Mouse (Mus musculus): ENCODE measurements around the gene Tceal5. TPM values are rescaled to one million over a fixed set of nuclear protein-coding genes. Genes with fewer than 3 reads are reported as not detected.

Tceal5 gene
- total and polyA plus RNA-seq, 2 experiments from 2014 or later: 3.9 to 45.2 TPM

DNA sequence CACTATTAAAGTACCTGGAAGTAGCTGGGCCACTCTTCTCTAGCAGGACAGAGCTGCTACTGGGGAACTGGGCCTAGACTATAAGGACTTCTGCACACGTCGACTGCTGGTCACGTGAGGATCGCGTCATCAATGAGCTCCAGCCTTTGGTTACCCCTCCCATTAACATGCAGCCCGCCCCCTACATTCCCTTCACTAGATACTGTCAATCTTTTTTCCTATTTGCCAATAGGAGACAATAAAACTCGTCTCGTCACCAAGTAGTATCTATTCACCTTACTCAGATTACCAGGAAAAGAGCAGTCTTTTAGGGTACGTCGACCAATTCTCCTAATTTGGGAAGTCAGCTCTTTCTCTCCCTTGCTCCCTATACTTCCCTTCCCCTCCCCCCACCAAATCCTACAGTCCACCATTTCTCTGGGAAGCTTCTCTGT is 31.5 kb downstream of the Tceal5 start, which contains the start of gene Tceal8:
TSS of gene Tceal8 (minus strand) at position 225 of the 434 bp plus-strand sequence.
- H3K27ac ChIP-seq: peak within 1 kb of the TSS; percentile 81
- H3K9me3 ChIP-seq (ENCODE audit: low read length): no peaks in the 10 kb centered on the region
- peak within 1 kb of the TSS; percentile 56 for H3K9ac ChIP-seq (replicated peaks; ENCODE audit: low read length)
- peak within 1 kb of the TSS; percentile 48 for H3K4me3 ChIP-seq (ENCODE audit: low read length)
- DNase-seq (ENCODE audit: low spot score) (peak; percentile 93), ATAC-seq (peak; percentile 98)
- no peaks in the 10 kb centered on the region for H3K4me1 ChIP-seq (ENCODE audit: insufficient read depth, low read length)
- TF ChIP-seq CTCF (IDR thresholded peaks at IDR 0.05; ENCODE audit: low read depth): 0 out of 2 replicates have a peak, but pooled peaks have one; percentile 7
- 28% methylated on average over 10 of the region's 10 CpGs for WGBS
- H3K4me2 ChIP-seq (ENCODE audit: low read depth, low read length): peak within 1 kb of the TSS; percentile 60
- no peaks in the 10 kb centered on the region for H3K27me3 ChIP-seq (ENCODE audit: insufficient read depth, low read length)
- H3K36me3 ChIP-seq (ENCODE audit: insufficient read depth, low read length): no peaks in the 10 kb centered on the region

GRCm38 (mm10) chrX:136171189-136172117 is 32.2 kb downstream of the Tceal5 start:
- 31% methylated on average over 24 of the region's 24 CpGs for WGBS

DNA sequence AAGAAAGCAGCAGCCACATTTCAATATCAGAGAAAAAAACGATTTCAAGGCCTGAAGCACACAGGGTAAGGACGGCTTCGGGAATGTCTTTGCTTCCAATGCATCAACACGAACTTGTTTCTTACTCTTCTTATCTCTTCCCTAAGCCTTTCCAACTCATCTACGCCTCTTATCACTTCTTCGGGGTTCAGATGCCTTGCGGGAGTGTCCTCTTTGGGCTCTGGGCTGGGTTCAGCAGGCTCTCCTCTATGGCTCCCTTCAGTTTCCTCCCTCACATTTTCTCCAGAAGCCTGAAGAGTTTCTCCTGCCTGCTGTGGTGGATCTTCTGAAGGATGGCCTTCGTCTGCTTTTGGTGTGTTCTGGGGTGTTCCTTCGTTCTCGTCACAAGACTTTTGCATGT is 33.1 kb downstream of the Tceal5 start:
- WGBS: 67% methylated on average over 10 of the region's 10 CpGs
- no peak for ATAC-seq
- no peak for TF ChIP-seq CTCF (IDR thresholded peaks at IDR 0.05; ENCODE audit: low read depth)
- Histone ChIP-seq H3K4me2 (ENCODE audit: low read depth, low read length) (peak overlapping the region; percentile 60), H3K9me3 (ENCODE audit: low read length) (no peaks in the 10 kb centered on the region), H3K36me3 (ENCODE audit: insufficient read depth, low read length) (no peaks in the 10 kb centered on the region), H3K27ac (0 out of 2 replicates have a peak overlapping the region, but pooled peaks have one; percentile 11), H3K4me3 (ENCODE audit: low read length) (peak overlapping the region; percentile 48), H3K9ac (replicated peaks; ENCODE audit: low read length) (no peak overlapping the region), H3K27me3 (ENCODE audit: insufficient read depth, low read length) (no peaks in the 10 kb centered on the region), H3K4me1 (ENCODE audit: insufficient read depth, low read length) (no peaks in the 10 kb centered on the region)
- DNase-seq (ENCODE audit: low spot score): no peak

More at GRCm38 (mm10) chrX:136171189-136172117, 32.2 kb downstream of the Tceal5 start:
- no peak for TF ChIP-seq CTCF (IDR thresholded peaks at IDR 0.05; ENCODE audit: low read depth)
- H3K9me3 ChIP-seq (ENCODE audit: low read length): no peaks in the 10 kb centered on the region
- no peaks in the 10 kb centered on the region for H3K4me1 ChIP-seq (ENCODE audit: insufficient read depth, low read length)
- peak; percentile 77 for DNase-seq (ENCODE audit: low spot score)
- H3K27ac ChIP-seq: peak overlapping the region; percentile 81
- H3K27me3 ChIP-seq (ENCODE audit: insufficient read depth, low read length): no peaks in the 10 kb centered on the region
- H3K4me3 ChIP-seq (ENCODE audit: low read length): peak overlapping the region; percentile 48
- peak overlapping the region; percentile 56 for H3K9ac ChIP-seq (replicated peaks; ENCODE audit: low read length)
- H3K36me3 ChIP-seq (ENCODE audit: insufficient read depth, low read length): no peaks in the 10 kb centered on the region
- H3K4me2 ChIP-seq (ENCODE audit: low read depth, low read length): peak overlapping the region; percentile 60
- peak; percentile 81 for ATAC-seq

Small RNA genes lying within 50 kb of the gene (microRNA-seq; reads per million reads assigned to microRNA genes)
- gene Mir6383: 0 reads per million in 2 experiments

Other genes with a start within 250 kb of the Tceal5 start
- 168 and 177 TPM in 2 replicates for gene Arxes2, start 210.1 kb downstream of the Tceal5 start, total RNA-seq (2014; rRNA removed)
- 312 and 317 TPM in 2 replicates for gene Arxes2, start 210.1 kb downstream of the Tceal5 start, polyA plus RNA-seq (2015; fragmentation: Nextera tagmentation; extraction: Ambion mirVana)
- gene Arxes1, start 170.5 kb downstream of the Tceal5 start, total RNA-seq (2014; rRNA removed): 57.8 and 57.9 TPM in 2 replicates
- 177 and 187 TPM in 2 replicates for gene Arxes1, start 170.5 kb downstream of the Tceal5 start, polyA plus RNA-seq (2015; fragmentation: Nextera tagmentation; extraction: Ambion mirVana)
- 171 and 200 TPM in 2 replicates for gene Bex2, start 135.6 kb downstream of the Tceal5 start, total RNA-seq (2014; rRNA removed)
- gene Bex2, start 135.6 kb downstream of the Tceal5 start, polyA plus RNA-seq (2015; fragmentation: Nextera tagmentation; extraction: Ambion mirVana): 938 and 961 TPM in 2 replicates
- not detected in 2 replicates for gene Nxf3, start 118.6 kb downstream of the Tceal5 start, total RNA-seq (2014; rRNA removed)
- gene Nxf3, start 118.6 kb downstream of the Tceal5 start, polyA plus RNA-seq (2015; fragmentation: Nextera tagmentation; extraction: Ambion mirVana): 0.05 TPM in 1 of 2 replicates, not detected in the other
- 20.0 and 38.4 TPM in 2 replicates for gene Bex4, start 64.9 kb downstream of the Tceal5 start, total RNA-seq (2014; rRNA removed)
- 153 and 160 TPM in 2 replicates for gene Bex4, start 64.9 kb downstream of the Tceal5 start, polyA plus RNA-seq (2015; fragmentation: Nextera tagmentation; extraction: Ambion mirVana)
- 72.2 and 82.6 TPM in 2 replicates for gene Tceal8, start 31.5 kb downstream of the Tceal5 start, total RNA-seq (2014; rRNA removed)
- gene Tceal8, start 31.5 kb downstream of the Tceal5 start, polyA plus RNA-seq (2015; fragmentation: Nextera tagmentation; extraction: Ambion mirVana): 138 and 146 TPM in 2 replicates
- 0.86 and 2.4 TPM in 2 replicates for gene Tceal7, start 10.9 kb upstream of the Tceal5 start, total RNA-seq (2014; rRNA removed)
- gene Tceal7, start 10.9 kb upstream of the Tceal5 start, polyA plus RNA-seq (2015; fragmentation: Nextera tagmentation; extraction: Ambion mirVana): 3.5 and 4.1 TPM in 2 replicates
- gene Bex1, start 11.6 kb upstream of the Tceal5 start, total RNA-seq (2014; rRNA removed): 38.9 and 58.8 TPM in 2 replicates
- gene Bex1, start 11.6 kb upstream of the Tceal5 start, polyA plus RNA-seq (2015; fragmentation: Nextera tagmentation; extraction: Ambion mirVana): 272 and 279 TPM in 2 replicates
- 89.2 and 100 TPM in 2 replicates for gene Tceal9, start 41.2 kb upstream of the Tceal5 start, total RNA-seq (2014; rRNA removed)
- 257 and 262 TPM in 2 replicates for gene Tceal9, start 41.2 kb upstream of the Tceal5 start, polyA plus RNA-seq (2015; fragmentation: Nextera tagmentation; extraction: Ambion mirVana)
- 263 and 314 TPM in 2 replicates for gene Bex3, start 66.4 kb upstream of the Tceal5 start, total RNA-seq (2014; rRNA removed)
- gene Bex3, start 66.4 kb upstream of the Tceal5 start, polyA plus RNA-seq (2015; fragmentation: Nextera tagmentation; extraction: Ambion mirVana): 900 and 904 TPM in 2 replicates